Mouse (Mus musculus) right cerebral cortex, adult 18-20 months (tissue): ENCODE data around the gene Ppp1r27.
A peak's percentile ranks its signal among the peaks of the same experiment; 100 is the strongest.
"Not testable (repeated sequence)": the region's sequence is repeated elsewhere in the genome, so short reads cannot be mapped to it uniquely, and the experiment has no call there.

Experiments
- DNase-seq: peaks from one replicate; pipeline ENCODE4 v3.0.0; 2022; ENCODE audit warnings: mixed read lengths

The Ppp1r27 gene

GRCm38 (mm10) chr11:120550810-120551440 is at the start of gene Ppp1r27:
TSS of gene Ppp1r27 (minus strand) at chr11:120551132.
- DNase-seq, result no peak

DNA sequence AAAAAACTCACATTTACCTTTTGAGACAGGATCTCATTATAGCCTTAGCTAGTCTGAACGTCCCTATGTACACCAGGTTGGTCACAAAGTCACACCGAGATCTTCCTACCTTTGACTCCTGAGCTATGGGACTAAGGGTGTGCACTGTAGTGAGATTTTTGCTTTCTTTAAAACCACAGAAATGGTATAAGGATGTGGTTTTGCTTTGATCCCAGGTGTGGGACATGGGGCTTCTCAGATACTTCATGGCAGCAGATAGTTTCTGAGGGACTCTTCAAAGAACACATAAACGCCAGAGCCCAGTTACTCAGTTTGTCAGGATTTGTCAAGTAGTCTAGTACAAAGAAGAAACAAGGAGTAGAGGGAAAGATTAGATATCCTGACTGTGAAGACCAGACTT is 49.8 kb upstream of the Ppp1r27 start:
- no peak for DNase-seq

DNA sequence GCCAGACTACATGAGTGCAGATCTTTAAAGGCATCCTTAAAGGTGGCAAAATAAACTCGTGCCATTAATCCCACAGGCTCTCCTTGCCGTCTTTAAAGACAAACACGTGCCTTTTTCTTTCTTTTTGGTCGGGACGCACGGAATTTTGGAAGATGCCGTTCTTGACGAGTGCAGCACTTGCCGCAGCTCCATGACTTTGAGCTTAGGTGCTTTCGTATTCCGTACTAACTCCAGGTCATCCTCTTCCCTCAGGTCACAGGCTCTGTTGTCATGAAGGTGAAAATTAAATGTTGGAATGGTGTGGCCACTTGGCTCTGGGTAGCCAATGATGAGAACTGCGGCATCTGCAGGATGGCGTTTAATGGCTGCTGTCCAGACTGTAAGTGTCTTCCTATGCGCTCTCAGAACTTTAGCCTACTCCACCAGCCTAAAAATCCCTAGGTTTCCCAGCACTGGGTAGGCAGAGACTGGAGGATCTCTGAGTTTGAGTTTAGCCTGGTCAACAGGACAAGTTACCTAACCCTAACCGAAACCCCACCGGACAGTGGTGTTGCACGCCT is 48.1 kb upstream of the Ppp1r27 start:
- no peak for DNase-seq

DNA sequence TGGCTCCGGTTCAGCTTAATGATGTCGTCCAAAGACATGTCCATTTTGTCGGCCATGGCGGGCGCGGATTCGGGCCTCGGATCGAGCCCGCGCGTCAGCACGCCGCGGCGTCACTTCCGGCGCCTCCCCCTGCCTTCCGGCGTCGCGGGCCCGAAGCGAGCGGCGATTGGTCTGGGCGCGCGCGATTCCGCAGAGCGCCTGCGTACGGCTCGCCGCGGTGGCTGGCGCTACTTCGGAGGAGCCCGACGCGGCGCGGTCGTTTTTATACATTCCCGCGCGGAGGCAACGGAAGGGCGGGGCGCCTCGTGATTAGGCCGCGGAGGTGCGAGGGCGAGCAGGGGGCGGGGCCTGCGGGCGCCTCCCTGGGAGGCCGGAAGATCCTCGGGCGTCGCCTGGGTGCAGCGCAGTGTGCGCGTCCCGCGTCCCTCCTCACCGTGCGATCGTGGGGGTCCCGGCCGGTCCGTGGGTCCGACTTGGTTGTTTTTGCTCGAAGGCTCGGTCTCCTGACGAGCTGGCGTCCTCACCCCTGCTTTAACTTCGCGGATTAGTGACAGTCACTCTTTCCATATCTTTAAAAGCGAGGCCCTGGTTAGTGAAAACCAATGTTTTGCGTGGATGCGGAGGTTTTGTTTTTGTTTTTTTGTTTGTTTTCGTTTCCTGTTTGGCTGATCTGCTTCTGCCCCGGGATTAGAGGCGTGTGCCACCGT is 47.5 kb upstream of the Ppp1r27 start, which contains the start of the genes Alyref and Anapc11:
Gene Alyref (minus strand): TSS at position 83 of the 707 bp plus-strand sequence.
Gene Anapc11 (plus strand): TSS at position 139 of the 707 bp plus-strand sequence.
- peak; percentile 96 for DNase-seq

DNA sequence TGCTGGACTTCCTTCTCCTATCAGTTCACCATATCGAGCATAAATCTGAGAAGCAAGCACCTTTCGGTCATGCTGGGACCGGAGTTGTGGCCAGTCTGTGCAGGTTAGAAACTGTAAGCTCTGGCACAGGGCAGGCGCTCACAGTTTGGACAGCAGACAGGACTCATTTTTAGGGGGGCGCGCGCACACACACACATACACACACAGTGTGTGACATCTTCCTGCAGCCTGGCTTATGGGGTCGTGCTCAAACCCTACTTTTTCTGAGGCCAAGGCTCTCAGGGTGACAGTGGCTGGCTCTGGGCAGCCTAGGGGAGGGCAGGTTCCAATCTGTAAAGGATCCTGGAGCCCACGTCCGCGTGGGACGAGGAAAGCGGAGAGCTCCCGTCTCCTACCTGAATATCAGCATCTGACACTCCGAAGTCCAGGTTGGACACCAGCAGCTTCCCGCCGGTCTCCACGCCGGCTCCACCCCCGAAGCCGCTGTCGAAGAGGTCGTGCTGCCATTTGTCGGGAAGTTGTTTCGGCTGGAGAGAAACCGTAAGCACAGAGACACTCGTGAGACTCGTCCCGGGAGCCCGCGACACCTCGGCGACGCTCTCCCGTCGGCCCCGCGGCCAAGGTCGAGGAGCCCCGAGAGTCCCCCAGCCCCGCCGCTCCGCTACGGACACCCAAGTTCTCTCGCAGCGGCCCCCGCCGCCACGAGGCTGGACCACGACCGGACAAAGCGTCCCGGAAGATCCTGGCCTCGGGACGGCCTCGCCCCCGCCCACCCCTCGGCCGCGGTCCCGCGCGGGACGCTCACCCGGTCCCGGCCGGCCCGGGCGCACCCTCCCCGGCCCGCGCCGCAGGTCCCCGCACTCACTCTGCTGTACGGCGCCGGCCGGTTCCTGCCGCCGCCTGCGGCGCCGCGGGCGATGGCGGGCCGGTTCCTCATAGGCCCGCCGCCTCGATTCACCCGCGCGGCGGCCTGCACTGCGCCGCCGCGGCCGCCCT is 46.6 kb upstream of the Ppp1r27 start:
- no peak for DNase-seq

- DNase-seq, result no peak
These were observed 37.6 kb upstream of the Ppp1r27 start for GRCm38 (mm10) chr11:120588531-120588930.

- DNase-seq, result no peak
These were observed 33.0 kb upstream of the Ppp1r27 start for GRCm38 (mm10) chr11:120583937-120584336.

GRCm38 (mm10) chr11:120582982-120583293 is 32.0 kb upstream of the Ppp1r27 start:
- DNase-seq, result not testable (repeated sequence)

DNA sequence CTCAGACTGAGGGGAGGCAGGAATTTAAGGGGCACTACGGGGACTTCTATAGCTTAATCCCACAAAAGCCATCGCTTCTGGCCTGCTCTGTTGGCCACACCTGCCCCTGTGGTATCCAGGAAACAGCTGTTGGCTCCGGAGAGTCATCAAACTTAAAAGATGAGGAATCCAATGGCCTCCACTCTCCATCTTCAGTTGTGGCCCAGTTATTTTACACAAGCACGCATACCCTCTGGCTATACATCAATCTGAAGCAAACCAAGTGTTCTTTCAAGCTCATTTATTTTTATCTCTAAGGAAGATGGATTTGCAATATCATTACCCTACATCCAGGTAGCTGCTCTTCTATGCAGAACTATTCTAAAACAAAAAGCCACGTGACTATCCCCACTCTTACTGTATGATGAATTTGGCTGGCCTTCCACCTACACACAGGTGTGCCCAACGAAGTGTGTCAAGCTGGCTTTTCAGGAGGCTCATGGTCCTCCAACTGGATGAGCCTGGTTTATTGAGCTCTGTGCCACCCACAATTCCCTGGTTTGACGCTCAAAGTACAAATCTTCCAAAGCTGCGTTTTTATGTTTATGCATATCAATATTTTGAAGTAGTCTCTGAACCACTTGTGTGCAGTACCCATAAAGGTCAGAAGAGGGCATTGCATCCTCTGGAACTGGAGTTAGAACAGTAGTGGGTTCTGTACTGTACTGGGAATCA is 31.5 kb upstream of the Ppp1r27 start:
- DNase-seq, result no peak

DNA sequence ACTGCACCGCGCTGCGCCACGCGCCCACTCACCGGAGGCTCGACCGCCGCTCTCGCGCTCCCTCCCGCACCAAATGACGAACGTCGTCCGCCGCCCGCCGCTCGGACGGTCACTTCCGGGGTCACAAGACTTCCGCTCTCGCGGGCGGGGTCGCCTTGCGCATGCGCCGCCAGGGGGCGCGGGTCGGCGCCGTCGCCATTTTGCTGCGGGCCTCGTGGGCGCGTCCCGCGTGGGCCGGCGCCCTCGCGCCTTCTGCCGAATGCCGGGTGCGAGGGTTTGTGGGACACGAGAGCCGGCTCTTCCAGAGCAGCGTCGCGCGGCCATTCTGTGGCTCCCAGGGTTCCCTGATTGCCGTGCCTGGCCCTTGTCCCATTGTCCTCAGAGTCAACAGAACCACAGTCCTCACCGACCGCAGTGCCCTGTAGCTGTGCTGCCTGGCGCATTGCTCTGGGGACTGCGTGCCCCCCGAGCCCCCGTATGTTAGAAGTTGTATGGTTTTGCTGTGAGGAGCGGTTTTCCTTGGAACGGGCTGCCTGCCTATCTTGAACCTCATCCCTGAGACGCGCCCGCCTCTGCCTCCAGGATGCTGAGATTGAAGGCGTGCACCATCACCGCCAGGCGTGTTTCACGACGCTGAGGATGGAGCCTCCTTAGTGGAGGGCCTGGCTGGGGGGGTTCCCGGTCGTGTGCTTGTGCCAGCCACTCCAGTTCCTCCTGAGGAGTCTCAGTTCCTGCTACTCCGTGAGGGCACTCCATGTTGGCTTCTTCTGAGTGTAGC is 30.7 kb upstream of the Ppp1r27 start, which contains the start of gene Arhgdia:
Gene Arhgdia (minus strand): TSS at position 135 of the 778 bp plus-strand sequence.
- peak; percentile 92 for DNase-seq

DNA sequence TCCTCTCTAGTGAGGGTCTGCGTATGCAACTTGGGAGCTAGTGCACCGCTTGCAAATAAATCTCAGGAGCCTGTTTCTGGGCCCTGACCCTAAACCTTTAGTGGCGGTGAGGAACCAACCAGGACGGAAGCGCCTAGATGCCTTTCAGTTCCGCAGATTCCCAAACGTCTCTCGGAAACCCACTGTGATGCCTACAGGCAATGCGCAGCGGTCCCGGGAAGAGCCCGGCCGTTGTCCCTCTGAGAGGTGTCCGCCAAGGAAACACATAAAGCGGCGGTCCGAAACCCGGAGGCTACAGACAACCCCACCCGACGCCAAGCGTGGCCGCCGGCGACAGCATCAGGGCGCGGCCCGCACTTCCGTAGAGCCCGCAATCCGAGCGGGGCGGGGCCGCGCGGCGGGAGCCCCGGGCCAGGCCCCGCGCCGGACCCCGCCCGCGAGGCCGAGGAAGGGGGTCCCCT is 30.0 kb upstream of the Ppp1r27 start:
- DNase-seq, result no peak

DNA sequence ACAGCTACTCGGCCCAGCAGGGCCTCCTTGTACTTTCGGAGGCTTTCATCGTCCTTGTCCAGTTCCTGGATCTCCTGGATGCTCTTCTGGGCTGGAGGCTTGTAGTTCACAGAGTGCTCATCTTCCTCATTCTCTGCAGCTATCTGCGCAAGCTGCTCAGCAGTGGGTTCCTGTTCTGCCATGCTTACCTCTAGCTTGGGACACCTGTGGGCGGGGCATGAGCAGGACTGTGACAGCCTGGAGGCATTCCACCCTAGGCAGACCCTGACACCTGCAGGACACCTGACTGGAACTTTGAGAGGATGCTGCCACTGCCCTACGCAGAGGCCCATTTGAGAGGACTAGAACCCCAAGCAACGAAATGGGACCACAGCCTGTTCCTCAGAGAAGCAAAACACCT is 29.3 kb upstream of the Ppp1r27 start:
- DNase-seq, result no peak

- DNase-seq, result peak; percentile 67
These were observed 28.6 kb upstream of the Ppp1r27 start for GRCm38 (mm10) chr11:120579316-120580107.

GRCm38 (mm10) chr11:120578694-120579243 is 27.8 kb upstream of the Ppp1r27 start:
- DNase-seq, result no peak

GRCm38 (mm10) chr11:120578024-120578693 is 27.2 kb upstream of the Ppp1r27 start:
- DNase-seq, result no peak

DNA sequence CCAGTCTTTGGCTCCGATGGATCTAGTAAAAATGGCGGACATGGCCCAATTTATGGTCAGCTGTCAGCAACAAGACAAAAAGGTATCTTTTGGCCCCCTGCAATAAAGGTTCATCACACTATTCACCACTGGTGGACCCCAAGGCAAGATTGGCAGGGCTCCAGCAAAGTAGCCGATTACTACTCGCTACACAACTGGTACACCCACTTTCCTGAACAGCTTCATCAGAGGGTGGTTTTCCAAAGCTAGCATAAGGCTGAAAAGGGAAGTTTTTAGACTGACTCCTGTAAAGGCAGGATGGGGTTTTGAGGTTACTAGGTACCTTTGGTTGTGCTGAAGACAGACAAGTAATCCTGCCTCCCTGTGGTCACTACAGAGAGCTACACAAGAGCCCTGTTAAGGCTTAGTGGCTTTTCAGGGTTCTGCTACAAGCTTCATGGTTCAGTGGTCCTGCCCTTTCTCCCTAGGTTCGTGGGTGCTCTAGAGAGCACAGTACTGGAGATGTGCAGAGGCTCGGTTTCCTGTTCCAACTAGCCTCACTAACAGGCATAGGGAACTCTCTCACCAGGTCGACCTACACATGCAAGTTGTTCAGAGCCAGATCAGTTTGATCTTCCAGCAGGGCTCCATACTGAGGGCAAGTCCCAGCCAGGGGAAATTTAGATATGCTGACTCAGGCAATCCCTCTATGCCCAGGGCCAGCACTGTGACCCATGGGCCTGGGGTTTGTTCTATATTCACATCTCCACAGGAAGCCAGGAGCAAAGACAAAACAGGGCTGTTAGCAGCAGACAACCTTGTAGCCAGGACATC is 26.5 kb upstream of the Ppp1r27 start:
- no peak for DNase-seq

DNA sequence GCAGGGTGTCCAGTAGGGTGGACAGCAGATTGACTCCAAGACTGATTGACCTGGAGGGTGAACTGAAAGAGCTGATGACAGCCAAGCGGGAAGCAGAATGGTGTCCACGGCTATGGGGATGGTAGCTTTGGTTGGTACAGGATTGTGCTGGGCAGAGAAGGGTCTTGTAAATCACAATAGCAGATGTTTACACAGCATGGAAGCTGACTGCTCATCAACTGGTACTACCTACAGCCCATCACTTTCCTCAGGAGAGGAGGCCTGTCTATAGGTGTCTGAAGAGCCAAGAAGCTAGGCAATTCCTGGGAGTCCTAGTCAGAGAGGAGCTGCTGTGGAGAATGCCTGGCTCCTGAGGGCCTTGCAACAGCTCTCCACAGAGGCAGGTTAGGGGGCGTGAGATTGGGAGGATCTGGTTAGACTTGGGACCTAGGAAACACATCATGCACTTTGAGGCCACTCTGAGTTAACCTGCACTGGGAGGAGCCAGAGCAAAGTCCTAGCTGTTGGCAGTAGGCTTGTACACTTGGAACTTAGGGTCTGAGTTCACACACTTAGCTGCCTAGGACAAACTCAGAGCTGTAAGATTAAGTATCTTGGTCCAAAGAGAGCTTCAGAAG is 25.5 kb upstream of the Ppp1r27 start:
- no peak for DNase-seq

GRCm38 (mm10) chr11:120575940-120576339 is 25.0 kb upstream of the Ppp1r27 start:
- no peak for DNase-seq
